Mouse (Mus musculus) liver, adult 2 months (tissue): Measurements from ENCODE around the gene Prdm4. TPM values are rescaled to one million over a fixed set of nuclear protein-coding genes. Genes with fewer than 3 reads are reported as not detected.

Experiments
- DNase-seq: peaks from one replicate; pipeline ENCODE4 v3.0.0-alpha.2; 2011; ENCODE audit warnings: low read depth, low spot score; ENCODE audit errors: extremely low read depth
- H3K27ac ChIP-seq: fragments of 200-500 bp; replicated peaks from 2 replicates; pipeline ENCODE4 v1.5.1; 2012; ENCODE audit warnings: low read depth, mild to moderate bottlenecking, control low read depth, inconsistent platforms, low read length; ENCODE audit not compliant: insufficient read depth
- H3K27me3 ChIP-seq: fragments of 200-500 bp; 2 replicates; pipeline ENCODE4 v1.6.1; 2012; ENCODE audit warnings: mild to moderate bottlenecking, moderate library complexity, low read length, inconsistent platforms; ENCODE audit not compliant: control insufficient read depth, insufficient read depth
- H3K36me3 ChIP-seq: fragments of 200-500 bp; 2 replicates; pipeline ENCODE4 v1.6.1; 2012; ENCODE audit warnings: low read length, inconsistent platforms; ENCODE audit not compliant: control insufficient read depth, insufficient read depth
- H3K4me1 ChIP-seq: fragments of 200-500 bp; 2 replicates; pipeline ENCODE4 v1.6.1; 2011; ENCODE audit warnings: low read length; ENCODE audit not compliant: control insufficient read depth, insufficient read depth
- H3K4me3 ChIP-seq: fragments of 200-500 bp; 2 replicates; pipeline ENCODE4 v1.5.1; 2011; ENCODE audit warnings: low read depth, mild to moderate bottlenecking, control low read depth, low read length, moderate library complexity; ENCODE audit not compliant: insufficient read depth
- H3K79me2 ChIP-seq: fragments of 200-500 bp; 2 replicates; pipeline ENCODE4 v1.6.1; 2012; ENCODE audit warnings: inconsistent platforms, mild to moderate bottlenecking, low read length, moderate library complexity; ENCODE audit not compliant: control insufficient read depth, insufficient read depth
- H3K9ac ChIP-seq: fragments of 200-500 bp; 2 replicates; pipeline ENCODE4 v1.6.1; 2012; ENCODE audit warnings: low read depth, mild to moderate bottlenecking, control low read depth, inconsistent platforms, low read length
- CTCF ChIP-seq: fragments of 200-500 bp; IDR thresholded peaks from 2 replicates; pipeline ENCODE4 v1.5.1; 2011; ENCODE audit warnings: low read depth, low read length, control low read depth
- POLR2A ChIP-seq: fragments of 200-500 bp; IDR thresholded peaks from 2 replicates; pipeline ENCODE4 v1.6.1; 2011; ENCODE audit warnings: low read length, control low read depth; ENCODE audit not compliant: insufficient read depth; ENCODE audit errors: extremely low read depth
- WGBS: fragments of 180-500 bp; shearing (Covaris S2); methylation state at CpG from one replicate; pipeline ENCODE4 v1.1.7; 2018; 5-methylcytosine and 5-hydroxymethylcytosine counted together
- polyA plus RNA-seq: library from polyadenylated mRNA; depleted of rRNA; stranded (reverse); fragments of >200 nt; gene quantifications from 2 replicates; pipeline ENCODE4 v1.2.3, GENCODE M21; 2012
- total RNA-seq: library from RNA; depleted of rRNA; stranded (reverse); fragments of >200 nt; gene quantifications from 2 replicates; pipeline ENCODE4 v1.2.3, GENCODE M21; 2014

Gene Prdm4
- total and polyA plus RNA-seq, 2 experiments: 3.7 to 6.3 TPM

- H3K4me3 ChIP-seq: no peak overlapping the region
- H3K27me3 ChIP-seq: no peaks in the 10 kb centered on the region
- H3K27ac ChIP-seq: no peak overlapping the region
- no peak for TF ChIP-seq POLR2A
- 45% methylated on average over 2 of the region's 2 CpGs for WGBS
- DNase-seq: peak; percentile 19
- no peak overlapping the region for H3K9ac ChIP-seq
- peaks cover 16% of the 10 kb centered on the region for H3K36me3 ChIP-seq
- peaks cover 9% of the 10 kb centered on the region; the same call in 1 of the 2 replicates for H3K79me2 ChIP-seq
- peaks cover 8% of the 10 kb centered on the region; the same call in 1 of the 2 replicates for H3K4me1 ChIP-seq
Measured at GRCm38 (mm10) chr10:85954429-85954828, 37.5 kb upstream of the Prdm4 start.

DNA sequence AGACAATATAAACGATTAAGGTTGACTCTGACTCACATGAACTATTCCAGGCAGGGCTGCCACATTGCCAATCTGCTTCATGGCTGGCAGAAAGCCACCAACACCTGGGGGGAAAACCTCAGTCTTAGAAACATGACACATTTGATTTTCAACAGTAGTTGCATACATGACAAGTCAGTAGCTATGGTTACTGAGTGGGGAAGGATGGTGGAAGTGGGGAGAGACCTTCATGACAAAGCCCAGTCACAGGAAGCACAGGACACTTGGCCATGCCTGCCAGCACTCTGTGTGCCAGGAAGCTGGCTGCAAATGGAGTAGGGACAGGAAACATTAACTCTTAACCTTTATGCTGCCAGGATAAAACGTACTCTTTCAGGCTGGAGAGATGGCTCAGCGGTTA is 36.5 kb upstream of the Prdm4 start:
- H3K4me1 ChIP-seq: peaks cover 8% of the 10 kb centered on the region; the same call in 1 of the 2 replicates
- peaks cover 26% of the 10 kb centered on the region for H3K36me3 ChIP-seq
- no peak overlapping the region for H3K4me3 ChIP-seq
- TF ChIP-seq CTCF (no peak), POLR2A (no peak)
- H3K27me3 ChIP-seq: no peaks in the 10 kb centered on the region
- DNase-seq: peak; percentile 14
- no peak overlapping the region for H3K27ac ChIP-seq
- H3K79me2 ChIP-seq: peaks cover 9% of the 10 kb centered on the region; the same call in 1 of the 2 replicates
- H3K9ac ChIP-seq: no peak overlapping the region
- 16% methylated on average over 3 of the region's 3 CpGs for WGBS

GRCm38 (mm10) chr10:85951765-85952443 is 35.0 kb upstream of the Prdm4 start:
- DNase-seq: no peak
- no peak for TF ChIP-seq POLR2A
- TF ChIP-seq CTCF: no peak
- no peaks in the 10 kb centered on the region for H3K27me3 ChIP-seq
- no peak overlapping the region for H3K9ac ChIP-seq
- H3K36me3 ChIP-seq: peaks cover 37% of the 10 kb centered on the region
- 84% methylated on average over 6 of the region's 6 CpGs for WGBS
- no peak overlapping the region for H3K4me3 ChIP-seq
- peaks cover 4% of the 10 kb centered on the region; the same call in 1 of the 2 replicates for H3K79me2 ChIP-seq
- peaks cover 7% of the 10 kb centered on the region; the same call in 1 of the 2 replicates for H3K4me1 ChIP-seq
- H3K27ac ChIP-seq: no peak overlapping the region

- DNase-seq: no peak
- peaks cover 56% of the 10 kb centered on the region for H3K36me3 ChIP-seq
- H3K27me3 ChIP-seq: no peaks in the 10 kb centered on the region
- no peaks in the 10 kb centered on the region for H3K79me2 ChIP-seq
- H3K9ac ChIP-seq: no peak overlapping the region
- TF ChIP-seq CTCF (no peak), POLR2A (no peak)
- no peak overlapping the region for H3K4me3 ChIP-seq
- 98% methylated on average over 8 of the region's 8 CpGs for WGBS
- H3K27ac ChIP-seq: no peak overlapping the region
- H3K4me1 ChIP-seq: no peaks in the 10 kb centered on the region; the same call in 1 of the 2 replicates
Measured at GRCm38 (mm10) chr10:85948483-85949196, 31.7 kb upstream of the Prdm4 start.

DNA sequence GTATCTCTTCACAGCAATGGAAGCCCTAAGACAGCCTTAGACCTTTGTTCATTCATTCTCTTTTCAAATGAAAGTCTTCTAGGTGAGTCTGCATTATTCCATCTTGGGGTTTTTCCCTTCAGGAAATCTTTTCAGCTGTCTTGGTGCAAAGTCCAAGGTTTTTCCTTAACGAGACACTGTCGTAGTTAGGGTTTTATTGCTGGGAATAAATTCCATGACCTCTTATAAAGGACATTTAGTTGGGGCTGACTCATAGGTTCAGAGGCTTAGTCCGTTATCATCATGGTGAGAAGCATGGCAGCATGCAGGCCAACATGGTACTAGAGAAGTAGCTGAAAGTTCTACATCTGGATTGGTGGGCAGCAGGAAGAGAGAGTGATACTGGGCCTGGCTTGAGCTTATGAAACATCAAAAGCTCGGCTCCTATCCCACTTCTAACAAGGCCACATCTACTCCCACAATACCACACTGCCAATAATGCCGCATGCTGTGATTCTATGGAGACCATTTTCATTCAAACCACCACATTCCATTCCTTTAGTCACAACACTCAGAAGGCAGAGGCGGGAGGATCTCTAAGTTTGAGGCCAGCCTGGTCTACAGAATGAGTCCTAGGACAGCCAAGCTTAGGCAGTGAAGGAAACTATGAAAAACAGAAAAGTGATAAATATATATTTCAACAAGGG is 19.5 kb upstream of the Prdm4 start:
- no peak overlapping the region for H3K4me3 ChIP-seq
- peaks cover 29% of the 10 kb centered on the region for H3K36me3 ChIP-seq
- H3K79me2 ChIP-seq: no peaks in the 10 kb centered on the region
- DNase-seq: no peak
- H3K9ac ChIP-seq: no peak overlapping the region
- no peak for TF ChIP-seq POLR2A
- TF ChIP-seq CTCF: no peak
- no peak overlapping the region for H3K27ac ChIP-seq
- H3K4me1 ChIP-seq: no peaks in the 10 kb centered on the region
- no peaks in the 10 kb centered on the region for H3K27me3 ChIP-seq
- 98% methylated on average over 6 of the region's 6 CpGs for WGBS
